8 mouse cellular contexts compared by ENCODE assay signal in the genomic region with DNA sequence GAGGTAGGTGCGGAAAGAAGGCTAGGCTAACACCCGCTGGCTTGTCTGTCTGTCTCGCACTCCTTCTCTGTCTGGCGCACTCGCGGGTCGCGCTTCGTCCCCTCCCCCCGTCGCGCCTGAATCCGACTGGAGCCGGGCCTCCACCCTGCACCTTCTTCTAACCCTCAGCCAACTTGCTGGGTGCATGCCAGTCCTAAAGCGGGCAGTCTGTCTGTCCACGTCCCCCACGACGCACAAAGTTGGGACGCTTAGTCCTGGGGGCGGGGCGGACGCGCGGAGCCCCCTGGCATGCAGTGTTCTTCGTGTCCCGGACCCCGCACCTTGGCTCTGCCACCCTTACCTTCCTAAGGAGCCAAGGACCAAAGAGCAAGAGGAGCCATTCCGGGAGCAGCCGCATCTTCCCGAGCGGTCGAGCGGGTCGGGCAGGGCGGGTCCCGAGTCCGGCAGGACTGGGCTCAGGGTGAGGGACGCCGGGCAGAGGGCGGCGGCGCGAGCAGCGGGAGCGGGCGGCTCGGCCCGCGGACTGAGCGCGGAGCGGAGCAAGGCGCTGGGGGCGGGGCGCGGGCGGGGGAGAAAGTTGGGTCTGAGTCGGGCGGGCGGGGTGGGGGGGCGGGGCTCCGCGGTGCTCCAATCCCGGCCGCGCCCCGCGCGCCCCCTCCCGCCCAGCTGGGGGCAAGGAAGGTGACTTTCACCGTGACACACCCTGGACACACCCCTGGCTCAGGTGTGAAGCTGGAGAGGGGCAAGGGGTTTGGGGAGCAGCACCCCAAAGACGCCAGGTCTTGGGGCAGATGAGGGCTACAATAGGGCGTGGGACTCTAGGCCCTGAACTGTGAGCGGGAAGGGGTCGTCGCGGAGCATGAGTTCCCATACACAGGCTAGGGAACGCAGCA. TPM values are rescaled to one million over a fixed set of nuclear protein-coding genes. Genes with fewer than 3 reads are reported as not detected.
DNase-seq lines count a peak whose midpoint lies in the region; ATAC-seq and TF ChIP-seq lines count a peak whose summit lies in the region.

A gene (minus strand): TSS at position 524 of the 893 bp plus-strand sequence.

- peaks cover 8% of the 10 kb centered on the region; the same call in 1 of the 2 replicates for H3K27me3 ChIP-seq in ES-Bruce4 (ENCODE audit: control insufficient read depth, insufficient read depth, low read length, poor library complexity, severe bottlenecking)
- H3K27me3 ChIP-seq in forebrain, embryonic 15.5 days, result peaks cover 54% of the 10 kb centered on the region

- no peaks in the 10 kb centered on the region for H3K36me3 ChIP-seq in ES-Bruce4 (ENCODE audit: control insufficient read depth, insufficient read depth, low read length, poor library complexity, severe bottlenecking)
- peaks cover 10% of the 10 kb centered on the region for H3K36me3 ChIP-seq in forebrain, embryonic 15.5 days

- H3K4me1 ChIP-seq in ES-Bruce4 (ENCODE audit: control insufficient read depth, insufficient read depth, low read length), result peaks cover 7% of the 10 kb centered on the region
- H3K4me1 ChIP-seq in forebrain, embryonic 15.5 days, result peaks cover 61% of the 10 kb centered on the region

- 0 out of 2 replicates have a peak, but pooled peaks have one; percentile 41 for TF ChIP-seq EP300 in ES-Bruce4 (IDR thresholded peaks at IDR 0.05; ENCODE audit: insufficient read depth, low read depth, low read length)

- peak within 1 kb of the TSS; percentile 26 for H3K9ac ChIP-seq in ES-Bruce4 (ENCODE audit: low read depth, poor library complexity, severe bottlenecking)
- H3K9ac ChIP-seq in forebrain, embryonic 15.5 days (replicated peaks), result peak within 1 kb of the TSS; percentile 57

- under 1% methylated on average over 59 of the region's 78 CpGs for WGBS in forebrain, embryonic 15.5 days

- ATAC-seq in forebrain, embryonic 15.5 days (replicated peaks), result 0 out of 2 replicates have a peak, but pooled peaks have one; percentile 12

- H3K27ac ChIP-seq in ES-Bruce4 (ENCODE audit: insufficient read depth, low read length), result no peak within 1 kb of the TSS
- peak within 1 kb of the TSS; percentile 43 for H3K27ac ChIP-seq in forebrain, embryonic 15.5 days (replicated peaks)

- peak within 1 kb of the TSS; percentile 94 for H3K4me2 ChIP-seq in forebrain, embryonic 15.5 days (replicated peaks)

- TF ChIP-seq POLR2A in ES-Bruce4 (IDR thresholded peaks at IDR 0.05; ENCODE audit: insufficient read depth, low read length), result no peak

- peak within 1 kb of the TSS; percentile 61 for H3K4me3 ChIP-seq in ES-Bruce4 (ENCODE audit: low read depth, low read length)
- H3K4me3 ChIP-seq in forebrain, embryonic 15.5 days, result peak within 1 kb of the TSS; percentile 56

- DNase-seq in embryo, embryonic 10.5 days (ENCODE audit: low spot score), result peak; percentile 24
- DNase-seq in embryo, embryonic 9.5 days (ENCODE audit: extremely low spot score), result no peak
- DNase-seq in kidney, postnatal 10 days, result peak; percentile 69
- DNase-seq in neural tube, embryonic 10.5 days (ENCODE audit: extremely low spot score, low spot score), result peak; percentile 49
- DNase-seq in left cerebral cortex, adult 9 months (ENCODE audit: low spot score in 2 of 2), result no peak
- DNase-seq in spleen, adult 12 weeks (ENCODE audit: low spot score), result no peak

- no peaks in the 10 kb centered on the region for H3K9me3 ChIP-seq in ES-Bruce4 (replicated peaks; ENCODE audit: control insufficient read depth, insufficient read depth, low read length, poor library complexity, severe bottlenecking)
- H3K9me3 ChIP-seq in forebrain, embryonic 15.5 days, result no peaks in the 10 kb centered on the region

- no peak for TF ChIP-seq CTCF in ES-Bruce4 (IDR thresholded peaks at IDR 0.05; ENCODE audit: low read depth, low read length)

RNA-seq across cellular contexts. Expression of the gene that starts here (rescaled TPM):
- polyA plus RNA-seq in ES-Bruce4 (2011; ENCODE audit: insufficient read depth, insufficient read length, low read depth, missing spikeins), result 0.79 TPM in 1 of 2 replicates, not detected in the other
- 38.9 and 40.2 TPM in 2 replicates for polyA plus RNA-seq in forebrain, embryonic 15.5 days (2015; fragmentation: Nextera tagmentation; extraction: Ambion mirVana)

Comparison
In these comparisons a context has a peak if more than half of its experiments do, and no peak if none do; other contexts are left out.
1. RNA of the gene that starts here (polyA plus RNA-seq): 38.9 to 40.2 TPM in forebrain, embryonic 15.5 days; 0.79 TPM in ES-Bruce4; every median in the first group is over 10 times any median in the second.
2. DNase-seq: peak in embryo, embryonic 10.5 days (single experiment), kidney, postnatal 10 days (single experiment) and neural tube, embryonic 10.5 days (single experiment); none in embryo, embryonic 9.5 days (single experiment), left cerebral cortex, adult 9 months (0 of 2) and spleen, adult 12 weeks (single experiment).